Mouse (Mus musculus) lung, embryonic 16.5 days (tissue): Measurements from ENCODE around the gene Hsp90ab1. TPM values are rescaled to one million over a fixed set of nuclear protein-coding genes. Genes with fewer than 3 reads are reported as not detected.

ENCODE experiments used
- ATAC-seq: fragments of 200-750 bp; cut with Nextera tagmentation; 2 replicates; pipeline ENCODE4 v1.8.0; 2017; ENCODE audit warnings: low read depth, mild to moderate bottlenecking, moderate library complexity
- H3K27ac ChIP-seq: fragments of 300-500 bp; sonication (generic); 2 replicates; pipeline ENCODE4 v1.5.1; 2014; ENCODE audit warnings: mild to moderate bottlenecking, control low read depth, low read length
- H3K27me3 ChIP-seq: fragments of 300-500 bp; sonication (generic); 2 replicates; pipeline ENCODE4 v1.6.1; 2014; ENCODE audit warnings: low read depth, low read length, mixed read lengths; ENCODE audit not compliant: control insufficient read depth, insufficient read depth
- H3K36me3 ChIP-seq: fragments of 300-500 bp; sonication (generic); 2 replicates; pipeline ENCODE4 v1.6.1; 2014; ENCODE audit warnings: low read length; ENCODE audit not compliant: control insufficient read depth, insufficient read depth
- H3K4me1 ChIP-seq: fragments of 300-500 bp; sonication (generic); replicated peaks from 2 replicates; pipeline ENCODE4 v1.6.1; 2014; ENCODE audit warnings: low read length, mixed read lengths; ENCODE audit not compliant: control insufficient read depth, insufficient read depth
- H3K4me2 ChIP-seq: fragments of 300-500 bp; sonication (generic); 2 replicates; pipeline ENCODE4 v1.6.1; 2014; ENCODE audit warnings: low read depth, low read length, control low read depth
- H3K4me3 ChIP-seq: fragments of 300-500 bp; sonication (generic); 2 replicates; pipeline ENCODE4 v1.5.1; 2014; ENCODE audit warnings: mild to moderate bottlenecking, low read length, control low read depth
- H3K9ac ChIP-seq: fragments of 300-500 bp; sonication (generic); 2 replicates; pipeline ENCODE4 v1.6.1; 2014; ENCODE audit warnings: low read length, control low read depth
- H3K9me3 ChIP-seq: fragments of 300-500 bp; sonication (generic); 2 replicates; pipeline ENCODE4 v1.6.1; 2016; ENCODE audit warnings: low read length; ENCODE audit not compliant: control insufficient read depth
- WGBS: fragments of 180-500 bp; shearing (Covaris S2); extraction: QIAGEN DNeasy Blood & Tissue Kit; methylation state at CpG from one replicate; pipeline ENCODE4 v1.1.7; 2014; 5-methylcytosine and 5-hydroxymethylcytosine counted together
- polyA plus RNA-seq: library from polyadenylated mRNA; unstranded; fragments of >200 nt; fragmentation: Nextera tagmentation; extraction: Ambion mirVana; gene quantifications from 2 replicates; pipeline ENCODE4 v1.2.1, GENCODE M21; 2015

Hsp90ab1 gene
- polyA plus RNA-seq, 1 experiment from 2014 or later, result 1,506 TPM

DNA sequence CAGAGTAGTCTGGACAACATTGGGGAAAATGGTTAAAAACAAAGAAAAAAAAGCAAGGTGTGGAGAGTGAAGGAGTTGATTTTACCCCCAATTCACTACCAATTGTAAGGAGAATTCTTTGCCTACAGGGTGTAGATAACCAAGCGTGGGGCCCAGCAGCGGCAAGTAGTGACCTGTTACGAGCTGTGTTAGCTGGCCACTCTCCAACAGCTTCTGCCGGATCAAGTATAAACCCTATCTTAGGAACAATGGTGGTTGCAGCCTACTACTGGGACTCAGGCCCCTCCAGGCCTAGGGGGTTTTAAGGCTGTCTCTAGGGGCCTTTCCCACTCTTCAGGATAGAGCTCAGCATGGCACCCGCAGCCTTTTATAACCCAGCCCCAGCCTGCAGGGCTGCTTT is 5.2 kb upstream of the Hsp90ab1 start:
- WGBS, result 45% methylated on average over 5 of the region's 5 CpGs
- no peak overlapping the region for H3K9ac ChIP-seq

DNA sequence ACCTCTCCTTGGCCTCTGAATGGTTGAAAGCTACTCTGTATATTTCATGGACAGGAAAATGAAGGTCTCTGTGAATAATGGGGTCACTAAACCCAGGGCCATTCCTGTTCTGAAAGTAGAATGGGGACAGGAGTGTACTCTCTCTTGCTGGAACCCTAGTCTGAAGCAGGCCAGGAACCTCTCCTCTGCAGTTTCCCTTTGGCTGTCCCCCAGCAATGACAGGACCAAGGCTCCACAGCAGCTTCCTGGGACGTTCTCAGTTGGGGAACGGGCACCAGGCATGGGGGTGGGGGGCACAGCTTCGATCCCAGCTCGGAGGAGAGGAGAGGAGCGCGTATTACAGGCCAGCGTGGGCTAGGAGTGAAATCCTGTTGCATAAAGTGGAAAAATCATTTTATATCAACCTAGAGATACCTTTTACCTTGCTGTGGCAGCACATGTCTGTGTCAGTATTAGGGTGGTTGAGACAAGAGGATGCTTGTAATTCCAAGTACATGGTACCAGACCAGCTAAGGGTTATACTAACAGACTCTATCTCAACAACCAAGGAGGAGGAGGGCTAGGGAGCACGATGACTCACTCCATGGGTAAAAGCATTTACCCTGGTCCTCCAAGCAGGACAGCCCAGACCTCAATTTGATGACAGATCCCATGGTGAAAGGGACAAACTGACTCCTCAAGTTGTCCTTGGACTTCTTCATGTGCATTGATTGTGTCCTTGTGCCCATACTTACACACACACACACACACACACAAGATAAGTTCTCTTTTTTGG is 2.2 kb upstream of the Hsp90ab1 start:
- Histone ChIP-seq H3K4me3 (no peak overlapping the region), H3K4me2 (0 out of 2 replicates have a peak overlapping the region, but pooled peaks have one; percentile 76), H3K9me3 (no peaks in the 10 kb centered on the region), H3K27ac (peak overlapping the region; percentile 98; the same call in 1 of the 2 replicates), H3K36me3 (peaks cover 14% of the 10 kb centered on the region), H3K9ac (peak overlapping the region; percentile 84), H3K27me3 (no peaks in the 10 kb centered on the region), H3K4me1 (peaks cover 18% of the 10 kb centered on the region)
- no peak for ATAC-seq
- 88% methylated on average over 8 of the region's 8 CpGs for WGBS

More for the DNA sequence above, 5.2 kb upstream of the Hsp90ab1 start:
- Histone ChIP-seq H3K27ac (peak overlapping the region; percentile 73), H3K4me2 (no peak overlapping the region), H3K4me3 (no peak overlapping the region), H3K27me3 (no peaks in the 10 kb centered on the region), H3K36me3 (no peaks in the 10 kb centered on the region), H3K4me1 (peaks cover 16% of the 10 kb centered on the region), H3K9me3 (no peaks in the 10 kb centered on the region)
- no peak for ATAC-seq

DNA sequence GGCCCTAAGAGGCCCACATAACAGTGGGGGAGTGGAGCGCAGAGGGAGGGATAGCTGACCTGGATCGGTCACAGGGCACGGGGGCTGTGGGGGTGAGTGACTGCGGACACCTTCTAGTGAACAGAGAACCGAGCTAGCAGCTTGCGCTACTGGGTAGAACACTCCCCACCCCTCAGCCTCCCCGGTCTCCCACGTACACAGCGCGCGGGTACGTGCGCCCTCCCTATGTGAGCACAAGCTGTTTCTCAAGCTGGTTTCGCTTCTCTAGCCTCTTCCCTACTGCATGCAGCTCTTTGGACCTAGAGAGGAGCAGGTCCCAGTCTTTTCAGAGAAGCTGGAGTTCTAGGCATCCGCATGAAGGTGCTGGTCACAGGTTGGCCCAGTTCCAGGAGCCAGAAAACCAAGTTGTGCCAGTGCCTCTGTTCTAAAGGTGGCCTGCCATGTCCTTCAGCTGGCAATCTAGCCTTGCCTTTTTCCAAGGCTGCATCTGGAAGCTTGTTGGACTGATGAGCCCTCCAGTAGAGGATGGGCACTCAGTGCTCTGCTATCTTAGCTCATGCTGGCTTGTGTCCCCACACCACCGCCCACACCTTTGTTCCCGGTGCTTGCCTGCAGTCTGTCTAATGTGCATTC is 1.2 kb upstream of the Hsp90ab1 start:
- H3K4me1 ChIP-seq, result peaks cover 18% of the 10 kb centered on the region
- peak overlapping the region; percentile 98 for H3K27ac ChIP-seq
- H3K27me3 ChIP-seq, result no peaks in the 10 kb centered on the region
- H3K4me3 ChIP-seq, result peak overlapping the region; percentile 96
- ATAC-seq, result peak; percentile 69
- peaks cover 25% of the 10 kb centered on the region for H3K36me3 ChIP-seq
- peak overlapping the region; percentile 84 for H3K9ac ChIP-seq
- WGBS, result 2% methylated on average over 17 of the region's 17 CpGs
- H3K4me2 ChIP-seq, result peak overlapping the region; percentile 76
- no peaks in the 10 kb centered on the region for H3K9me3 ChIP-seq

DNA sequence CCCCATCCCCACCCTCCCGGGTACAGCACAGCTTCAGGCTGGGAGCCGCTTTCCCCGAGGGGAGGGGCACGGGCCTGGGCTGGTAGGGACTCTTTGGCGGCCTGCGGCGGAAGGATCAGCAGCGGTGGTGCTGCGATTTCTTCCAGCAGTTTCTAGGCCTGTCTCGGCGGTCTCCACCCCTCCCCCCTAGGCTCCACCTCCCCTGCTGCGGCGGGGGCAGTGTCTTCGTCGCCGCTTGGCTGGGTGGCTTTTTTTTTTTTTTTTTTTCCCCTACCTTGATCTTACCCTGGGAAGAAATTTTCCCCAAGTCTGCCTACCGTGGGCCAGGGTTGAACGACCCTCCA is 681 bp upstream of the Hsp90ab1 start:
- H3K4me2 ChIP-seq, result peak overlapping the region; percentile 76
- peaks cover 30% of the 10 kb centered on the region for H3K36me3 ChIP-seq
- ATAC-seq, result peak; percentile 76
- H3K4me1 ChIP-seq, result peaks cover 18% of the 10 kb centered on the region
- peak overlapping the region; percentile 96 for H3K4me3 ChIP-seq
- WGBS, result under 1% methylated on average over 18 of the region's 18 CpGs
- no peaks in the 10 kb centered on the region for H3K27me3 ChIP-seq
- peak overlapping the region; percentile 98 for H3K27ac ChIP-seq
- peak overlapping the region; percentile 84 for H3K9ac ChIP-seq
- H3K9me3 ChIP-seq, result no peaks in the 10 kb centered on the region

DNA sequence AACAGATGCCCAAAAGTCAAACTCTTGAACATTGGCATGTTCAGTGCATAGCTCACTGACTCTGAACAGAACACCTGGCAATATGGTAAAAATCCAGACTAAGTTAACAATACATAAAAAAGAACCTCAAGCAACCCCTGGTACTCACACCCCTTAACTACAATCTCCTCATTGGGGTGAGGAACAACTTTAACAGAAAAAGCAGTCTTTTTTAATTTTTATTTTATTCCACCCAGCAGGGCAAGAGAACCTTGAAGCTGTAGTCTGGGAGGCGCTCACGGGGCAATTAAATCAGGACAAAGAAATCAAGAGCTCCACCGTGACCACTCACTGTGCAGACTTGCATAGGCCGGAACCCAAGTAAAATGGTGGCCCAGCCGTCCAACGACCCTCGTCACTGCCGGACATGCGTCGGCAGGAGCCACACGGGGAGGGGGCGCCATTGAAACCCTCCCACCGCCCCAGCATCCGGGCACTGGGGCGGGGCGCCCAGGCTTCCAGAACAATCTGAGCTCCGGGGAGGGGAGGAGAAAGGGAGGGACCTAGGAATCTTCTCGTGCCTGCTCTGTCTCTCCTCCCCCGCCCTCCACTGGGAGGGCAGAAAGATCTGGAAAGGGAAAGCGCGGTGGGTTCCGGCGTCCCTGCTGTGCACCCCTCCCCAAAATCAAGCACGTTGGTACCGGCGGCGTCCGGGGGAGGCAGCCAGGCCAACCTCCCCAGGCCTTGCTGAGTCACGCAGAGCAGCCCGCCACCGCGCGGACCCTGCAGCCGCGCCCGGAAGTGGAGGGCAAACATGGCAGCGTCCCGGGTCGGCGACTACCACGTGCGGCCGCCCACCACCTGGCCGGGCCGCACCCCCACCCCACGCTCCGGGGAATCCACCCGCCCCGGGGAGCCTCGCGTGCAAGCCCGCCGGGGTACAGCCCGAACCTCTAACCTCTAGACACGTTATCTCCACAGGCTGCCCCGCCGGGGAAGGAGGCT is 676 bp downstream of the Hsp90ab1 start:
- peak overlapping the region; percentile 98 for H3K27ac ChIP-seq
- H3K4me3 ChIP-seq, result peak overlapping the region; percentile 96
- H3K9ac ChIP-seq, result peak overlapping the region; percentile 99
- peaks cover 43% of the 10 kb centered on the region for H3K36me3 ChIP-seq
- peak overlapping the region; percentile 80 for H3K4me2 ChIP-seq
- ATAC-seq, result peak; percentile 72
- H3K9me3 ChIP-seq, result no peaks in the 10 kb centered on the region
- no peaks in the 10 kb centered on the region for H3K27me3 ChIP-seq
- H3K4me1 ChIP-seq, result peaks cover 15% of the 10 kb centered on the region
- under 1% methylated on average over 52 of the region's 57 CpGs for WGBS

DNA sequence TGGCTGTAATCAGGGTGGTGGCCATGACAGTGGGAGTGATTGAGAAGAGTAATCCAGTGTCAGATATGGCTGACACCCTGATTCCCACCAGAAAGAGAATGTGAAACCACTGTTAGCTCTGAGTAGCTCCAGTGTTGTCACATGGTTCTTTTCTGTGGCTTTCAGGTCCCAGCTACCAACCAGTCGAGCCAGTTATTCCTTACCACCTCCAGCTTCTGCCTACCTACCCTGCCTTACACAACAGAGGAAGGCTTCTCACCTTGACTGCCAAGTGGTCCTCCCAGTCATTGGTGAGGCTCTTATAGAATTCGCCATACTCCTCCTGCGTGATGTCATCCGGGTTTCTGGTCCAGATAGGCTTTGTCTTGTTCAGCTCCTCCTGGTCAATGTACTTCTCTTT is 3.1 kb downstream of the Hsp90ab1 start:
- Histone ChIP-seq H3K9ac (no peak overlapping the region), H3K4me3 (no peak overlapping the region; the same call in 1 of the 2 replicates), H3K4me1 (peaks cover 21% of the 10 kb centered on the region), H3K36me3 (peaks cover 63% of the 10 kb centered on the region), H3K27me3 (no peaks in the 10 kb centered on the region), H3K4me2 (no peak overlapping the region), H3K9me3 (no peaks in the 10 kb centered on the region), H3K27ac (no peak overlapping the region)
- ATAC-seq, result no peak
- WGBS, result 69% methylated on average over 4 of the region's 4 CpGs

DNA sequence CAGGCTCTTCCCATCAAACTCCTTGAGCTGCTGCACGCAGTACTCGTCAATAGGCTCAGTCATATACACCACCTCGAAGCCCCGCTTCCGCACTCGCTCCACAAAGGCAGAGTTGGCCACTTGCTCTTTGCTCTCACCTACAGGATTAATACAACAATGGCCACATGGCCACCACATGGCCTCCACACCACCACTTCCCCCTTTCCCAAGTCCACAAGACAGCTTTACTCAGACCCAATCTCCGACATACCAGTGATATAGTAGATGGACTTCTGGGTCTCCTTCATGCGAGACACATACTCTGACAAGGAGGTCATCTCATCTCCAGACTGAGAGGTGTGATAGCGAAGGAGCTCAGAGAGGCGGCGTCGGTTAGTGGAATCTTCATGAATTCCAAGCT is 4.1 kb downstream of the Hsp90ab1 start:
- 82% methylated on average over 12 of the region's 12 CpGs for WGBS
- no peak for ATAC-seq
- Histone ChIP-seq H3K4me1 (peaks cover 23% of the 10 kb centered on the region), H3K36me3 (peaks cover 63% of the 10 kb centered on the region), H3K9me3 (no peaks in the 10 kb centered on the region), H3K4me3 (no peak overlapping the region), H3K9ac (no peak overlapping the region), H3K4me2 (no peak overlapping the region), H3K27me3 (no peaks in the 10 kb centered on the region), H3K27ac (no peak overlapping the region)

DNA sequence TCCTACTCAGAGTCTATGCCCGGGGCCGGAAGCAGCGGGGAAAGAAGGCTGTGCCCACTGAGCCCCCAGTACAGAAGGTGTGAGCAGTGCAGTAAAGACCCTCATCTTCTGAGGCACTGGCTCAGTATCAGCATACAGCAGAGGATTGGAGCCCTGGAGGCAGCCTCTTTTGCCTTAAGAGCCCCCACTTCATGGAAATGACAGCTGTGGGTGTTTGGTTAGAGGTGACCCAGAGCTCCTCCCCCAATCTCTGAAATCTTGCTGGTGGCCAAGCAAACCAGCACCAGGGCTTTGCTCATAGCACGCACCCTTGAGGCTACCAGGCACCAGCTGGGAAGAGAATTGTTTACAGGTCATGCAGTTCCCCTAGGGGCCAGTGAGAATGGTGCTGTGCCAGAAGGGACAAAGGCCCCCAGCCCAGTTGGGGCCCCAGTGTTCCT is 5.9 kb downstream of the Hsp90ab1 start:
- Histone ChIP-seq H3K27ac (no peak overlapping the region), H3K9ac (no peak overlapping the region), H3K4me3 (no peak overlapping the region), H3K36me3 (peaks cover 63% of the 10 kb centered on the region), H3K4me1 (peaks cover 23% of the 10 kb centered on the region), H3K9me3 (no peaks in the 10 kb centered on the region), H3K27me3 (no peaks in the 10 kb centered on the region), H3K4me2 (no peak overlapping the region)
- 34% methylated on average over 4 of the region's 4 CpGs for WGBS
- no peak for ATAC-seq
